Mouse (Mus musculus) liver, embryonic 14.5 days (tissue): Measurements from ENCODE around the gene Mrgprg. TPM values are rescaled to one million over a fixed set of nuclear protein-coding genes. Genes with fewer than 3 reads are reported as not detected.

Experiments
- ATAC-seq: fragments of 200-750 bp; cut with Nextera tagmentation; 2 replicates; pipeline ENCODE4 v1.8.0; 2017; ENCODE audit warnings: moderate number of reproducible peaks, mild to moderate bottlenecking, moderate library complexity; ENCODE audit not compliant: insufficient read depth
- DNase-seq, 3 experiments: peaks; one replicate each; pipeline ENCODE4 v3.0.0-alpha.2; 2012 to 2013; ENCODE audit warnings: low read depth in 3 of 3, low spot score in 3 of 3
- H3K27ac ChIP-seq: fragments of 300-500 bp; sonication (generic); 2 replicates; pipeline ENCODE4 v1.5.1; 2014; ENCODE audit warnings: moderate library complexity, mild to moderate bottlenecking, control low read depth, inconsistent platforms
- H3K27me3 ChIP-seq: fragments of 300-500 bp; sonication (generic); 2 replicates; pipeline ENCODE4 v1.6.1; 2014; ENCODE audit warnings: mild to moderate bottlenecking, low read length, moderate library complexity; ENCODE audit not compliant: control insufficient read depth, insufficient read depth
- H3K36me3 ChIP-seq: fragments of 300-500 bp; sonication (generic); replicated peaks from 2 replicates; pipeline ENCODE4 v1.6.1; 2014; ENCODE audit warnings: low read depth; ENCODE audit not compliant: control insufficient read depth, insufficient read depth
- H3K4me1 ChIP-seq, 2 experiments: fragments of 200-500 bp in 1 of 2; fragments of 300-500 bp in 1 of 2; sonication (generic) in 1 of 2; replicated peaks; 2 replicates each; pipeline ENCODE4 v1.6.1; 2012 to 2014; ENCODE audit warnings: antibody characterized with exemption in 1 of 2, inconsistent platforms in 1 of 2, low read length in 1 of 2; ENCODE audit not compliant: control insufficient read depth in 2 of 2, insufficient read depth in 2 of 2
- H3K4me2 ChIP-seq: fragments of 300-500 bp; sonication (generic); 2 replicates; pipeline ENCODE4 v1.6.1; 2014; ENCODE audit warnings: low read depth, mild to moderate bottlenecking, control low read depth, moderate library complexity
- H3K4me3 ChIP-seq, 2 experiments: fragments of 200-500 bp in 1 of 2; fragments of 300-500 bp in 1 of 2; sonication (generic) in 1 of 2; 2 replicates each; pipeline ENCODE4 v1.5.1; 2012 to 2014; ENCODE audit warnings: low read depth in 2 of 2, low read length in 2 of 2, mild to moderate bottlenecking in 2 of 2, control low read depth in 1 of 2, inconsistent platforms in 1 of 2, moderate library complexity in 1 of 2; ENCODE audit not compliant: insufficient read depth in 1 of 2
- H3K9ac ChIP-seq: fragments of 300-500 bp; sonication (generic); replicated peaks from 2 replicates; pipeline ENCODE4 v1.6.1; 2014; ENCODE audit warnings: mild to moderate bottlenecking, control low read depth, moderate library complexity
- H3K9me3 ChIP-seq: fragments of 300-500 bp; sonication (generic); 2 replicates; pipeline ENCODE4 v1.6.1; 2016; ENCODE audit warnings: low read length, mixed read lengths; ENCODE audit not compliant: control insufficient read depth
- CTCF ChIP-seq: IDR thresholded peaks from 2 replicates; pipeline ENCODE4 v1.5.1; 2016; ENCODE audit warnings: antibody characterized with exemption, low read depth, control low read depth
- EP300 ChIP-seq: IDR thresholded peaks from 2 replicates; pipeline ENCODE4 v1.6.1; 2016; ENCODE audit warnings: antibody characterized with exemption, low read depth
- WGBS: fragments of 180-500 bp; shearing (Covaris S2); extraction: QIAGEN DNeasy Blood & Tissue Kit; methylation state at CpG from one replicate; pipeline ENCODE4 v1.1.7; 2014; ENCODE audit not compliant: insufficient replicate concordance; 5-methylcytosine and 5-hydroxymethylcytosine counted together
- polyA plus RNA-seq, 2 experiments: library from polyadenylated mRNA; depleted of rRNA in 1 of 2; stranded (reverse) in 1 of 2; unstranded in 1 of 2; fragments of >200 nt; fragmentation: Nextera tagmentation in 1 of 2; extraction: Ambion mirVana in 1 of 2; gene quantifications; 2 replicates each; pipeline versions ENCODE4 v1.2.1 to v1.2.3; 2012 to 2014

Mrgprg gene
- polyA plus RNA-seq, 2 experiments: not detected

- no peak for TF ChIP-seq CTCF
- no peak for TF ChIP-seq EP300
- Histone ChIP-seq H3K27me3 (no peaks in the 10 kb centered on the region), H3K9me3 (no peaks in the 10 kb centered on the region), H3K4me2 (peak overlapping the region; percentile 49), H3K9ac (no peak overlapping the region), H3K4me1 (0 out of 4 replicates have a peak, but pooled peaks cover 0 to 6% of the 10 kb centered on the region in 2 experiments), H3K36me3 (no peaks in the 10 kb centered on the region), H3K4me3 (0 out of 4 replicates have a peak overlapping the region, but pooled peaks have one; percentile 2 to 7), H3K27ac (no peak overlapping the region)
- 12% methylated on average over 6 of the region's 6 CpGs for WGBS
- ATAC-seq (peak; percentile 12; the same call in 1 of the 2 replicates), DNase-seq (no peak)
Measured at GRCm38 (mm10) chr7:143783378-143783995, 16.7 kb upstream of the Mrgprg start.

GRCm38 (mm10) chr7:143777375-143777774, 10.6 kb upstream of the Mrgprg start:
- no peaks in the 10 kb centered on the region for H3K36me3 ChIP-seq
- 0 out of 4 replicates have a peak, but pooled peaks cover 0 to 2% of the 10 kb centered on the region in 2 experiments for H3K4me1 ChIP-seq
- DNase-seq (no peak), ATAC-seq (no peak)
- no peak for TF ChIP-seq CTCF
- no peak for TF ChIP-seq EP300
- no peak overlapping the region for H3K4me3 ChIP-seq
- H3K9ac ChIP-seq: no peak overlapping the region
- H3K27ac ChIP-seq: no peak overlapping the region
- H3K27me3 ChIP-seq: no peaks in the 10 kb centered on the region
- H3K9me3 ChIP-seq: no peaks in the 10 kb centered on the region
- no peak overlapping the region for H3K4me2 ChIP-seq
- 26% methylated on average over 2 of the region's 2 CpGs for whole genome bisulfite sequencing

DNA sequence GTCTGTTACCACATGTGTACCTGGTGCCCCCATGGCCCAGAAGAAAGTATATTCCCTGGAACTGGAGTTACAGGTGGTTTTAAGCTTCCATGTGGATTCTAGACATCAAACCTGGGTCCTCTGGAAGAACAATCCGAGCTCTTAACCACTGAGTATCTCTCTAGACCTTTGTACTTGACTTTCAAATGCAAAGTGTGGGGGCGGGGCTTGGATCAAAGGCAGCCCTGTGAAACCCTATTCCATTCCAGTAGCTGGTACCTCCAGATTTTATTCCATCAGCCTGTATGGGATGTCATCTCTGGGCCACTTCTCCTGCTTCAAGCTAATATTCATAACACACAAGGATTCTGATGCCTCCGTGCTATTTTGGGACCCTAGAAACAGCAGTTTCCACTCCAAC, 9.3 kb upstream of the Mrgprg start:
- no peak for ATAC-seq
- Histone ChIP-seq H3K4me2 (no peak overlapping the region), H3K27ac (no peak overlapping the region), H3K4me1 (0 out of 4 replicates have a peak, but pooled peaks cover 0 to 2% of the 10 kb centered on the region in 2 experiments), H3K4me3 (no peak overlapping the region), H3K27me3 (no peaks in the 10 kb centered on the region), H3K9me3 (no peaks in the 10 kb centered on the region), H3K9ac (no peak overlapping the region), H3K36me3 (no peaks in the 10 kb centered on the region)
- TF ChIP-seq EP300 (no peak), CTCF (no peak)
- WGBS: 29% methylated on average over 3 of the region's 3 CpGs
- peak in 1 of 3 experiments; percentile 19 for DNase-seq

DNA sequence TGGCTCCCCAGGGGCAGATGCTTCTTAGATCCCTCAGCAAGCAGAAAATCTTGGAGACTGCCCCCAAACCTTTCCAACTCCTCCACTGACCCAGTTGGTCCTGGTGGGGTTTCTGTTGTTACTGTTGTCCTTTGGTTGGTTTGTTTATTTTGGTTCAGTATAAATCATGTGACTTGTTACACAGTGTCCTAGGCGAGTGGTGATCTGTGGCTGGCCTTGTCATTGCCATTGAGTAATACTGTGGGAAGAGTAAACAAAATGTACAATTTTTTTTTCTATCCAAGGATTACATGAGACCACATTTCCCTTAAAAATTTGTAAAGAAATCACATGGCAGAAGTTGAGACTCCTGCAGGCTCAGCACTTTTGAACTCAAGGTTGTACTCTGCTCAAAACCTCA, 2.7 kb upstream of the Mrgprg start:
- ATAC-seq: no peak
- no peak overlapping the region for H3K9ac ChIP-seq
- no peak for DNase-seq

GRCm38 (mm10) chr7:143768267-143768666, 1.5 kb upstream of the Mrgprg start:
- ATAC-seq (no peak), DNase-seq (no peak)
- Histone ChIP-seq H3K4me1 (peaks cover 0 to 8% of the 10 kb centered on the region in 2 experiments; a peak in 1 of 4 replicates), H3K27ac (no peak overlapping the region), H3K9ac (no peak overlapping the region), H3K36me3 (no peaks in the 10 kb centered on the region), H3K4me2 (no peak overlapping the region), H3K9me3 (no peaks in the 10 kb centered on the region), H3K27me3 (peaks cover 3% of the 10 kb centered on the region; the same call in 1 of the 2 replicates), H3K4me3 (no peak overlapping the region)
- 37% methylated on average over 6 of the region's 6 CpGs for WGBS
- no peak for TF ChIP-seq CTCF
- TF ChIP-seq EP300: no peak

More for the DNA sequence above, 2.7 kb upstream of the Mrgprg start:
- WGBS: 14% methylated on average over 1 of the region's 1 CpGs
- no peak overlapping the region for H3K4me3 ChIP-seq
- peaks cover 1% of the 10 kb centered on the region; the same call in 1 of the 2 replicates for H3K27me3 ChIP-seq
- H3K36me3 ChIP-seq: no peaks in the 10 kb centered on the region
- H3K4me1 ChIP-seq: peaks cover 0 to 8% of the 10 kb centered on the region in 2 experiments; a peak in 1 of 4 replicates
- no peaks in the 10 kb centered on the region for H3K9me3 ChIP-seq
- no peak overlapping the region for H3K27ac ChIP-seq
- no peak overlapping the region for H3K4me2 ChIP-seq
- TF ChIP-seq CTCF: no peak
- TF ChIP-seq EP300: no peak
